Mouse (Mus musculus) embryo, embryonic 9.5 days (tissue): ENCODE results near the gene Adgre5.

ENCODE experiments used
- DNase-seq: peaks from one replicate; pipeline ENCODE4 v3.0.0-alpha.2; 2017; ENCODE audit errors: extremely low spot score

The Adgre5 gene

GRCm38 (mm10) chr8:83740976-83741741 is at the start of gene Adgre5:
Gene Adgre5, minus strand, starts transcription at chr8:83741326.
- peak; percentile 61 for DNase-seq

- DNase-seq = no peak
These were observed 48.7 kb upstream of the Adgre5 start for GRCm38 (mm10) chr8:83789826-83790225.

DNA sequence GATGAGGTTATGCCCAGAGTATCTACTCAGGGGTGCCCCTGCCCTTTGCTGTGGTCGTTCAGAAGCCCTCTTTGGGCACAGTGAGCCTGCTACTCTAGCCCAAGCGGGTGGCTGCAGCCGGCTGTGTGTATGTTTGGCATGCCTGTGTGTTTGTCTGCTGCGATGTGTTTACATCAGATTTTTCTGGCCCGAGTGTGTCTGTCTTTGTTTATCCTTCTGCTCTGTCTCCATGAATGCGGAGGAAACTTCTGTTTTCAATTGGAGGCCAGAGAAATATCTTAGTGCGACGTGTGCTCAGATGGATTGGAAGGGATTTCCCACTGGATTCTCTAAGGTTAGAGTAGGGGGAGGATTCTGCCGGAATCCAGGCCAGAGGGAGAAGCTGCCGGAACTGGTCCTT is 43.9 kb upstream of the Adgre5 start:
- no peak for DNase-seq

DNA sequence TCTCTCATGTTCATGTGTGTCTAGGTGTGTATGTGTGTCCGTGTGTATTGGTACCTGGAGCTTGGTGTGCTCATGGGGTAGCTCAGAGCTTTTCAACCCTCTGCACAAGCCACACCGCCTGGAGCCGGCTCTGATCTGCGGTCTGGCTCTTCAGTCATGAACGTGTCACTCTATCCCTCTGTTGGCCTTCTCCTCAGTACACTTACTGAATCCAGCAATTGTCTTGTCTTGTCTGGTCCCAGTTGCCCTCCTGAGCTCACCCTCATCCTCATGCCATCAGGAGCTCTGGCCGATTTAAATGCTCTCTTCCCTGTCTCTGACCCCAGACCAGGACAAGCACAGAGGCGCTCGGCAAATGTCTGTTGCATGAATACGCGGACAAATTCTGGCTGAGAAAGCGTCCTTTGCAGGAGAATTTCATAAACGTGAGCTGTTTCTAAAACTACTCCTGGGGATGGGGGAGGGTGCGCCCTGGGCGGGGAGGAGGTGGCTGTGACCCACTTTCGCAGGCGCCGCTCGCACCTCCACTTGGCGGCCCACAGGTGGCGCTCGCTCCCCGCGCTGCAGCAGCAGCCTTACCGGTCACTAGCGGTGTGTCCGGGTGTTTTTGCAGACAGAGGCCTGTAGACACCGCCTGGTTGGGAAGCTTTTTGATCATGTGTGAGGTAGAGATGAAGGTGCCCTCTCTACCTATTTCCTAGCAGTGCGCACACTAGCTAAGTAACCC is 41.9 kb upstream of the Adgre5 start:
- DNase-seq = peak; percentile 80

DNA sequence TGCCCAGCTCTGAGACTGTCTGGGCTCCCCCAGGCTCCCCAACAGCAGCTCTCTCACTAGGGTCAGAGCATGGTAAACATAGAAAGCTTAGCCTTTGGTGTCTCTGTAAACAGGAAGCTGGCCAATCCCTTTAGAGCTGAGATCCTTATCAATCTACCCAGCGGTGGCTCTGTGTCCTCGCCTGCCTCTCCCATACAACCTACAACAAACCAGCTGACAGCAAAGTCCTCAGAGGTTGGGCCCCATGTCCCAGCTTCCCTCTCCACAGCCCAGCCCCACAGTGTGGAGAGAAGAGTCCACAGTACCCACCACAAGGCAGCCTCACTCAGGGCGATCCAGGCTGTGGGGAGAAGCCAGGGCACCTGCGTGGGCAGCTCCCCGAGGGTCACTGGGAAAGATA is 38.5 kb upstream of the Adgre5 start:
- no peak for DNase-seq

GRCm38 (mm10) chr8:83778051-83778450 is 36.9 kb upstream of the Adgre5 start:
- DNase-seq = no peak

GRCm38 (mm10) chr8:83776632-83777031 is 35.5 kb upstream of the Adgre5 start:
- DNase-seq = no peak

DNA sequence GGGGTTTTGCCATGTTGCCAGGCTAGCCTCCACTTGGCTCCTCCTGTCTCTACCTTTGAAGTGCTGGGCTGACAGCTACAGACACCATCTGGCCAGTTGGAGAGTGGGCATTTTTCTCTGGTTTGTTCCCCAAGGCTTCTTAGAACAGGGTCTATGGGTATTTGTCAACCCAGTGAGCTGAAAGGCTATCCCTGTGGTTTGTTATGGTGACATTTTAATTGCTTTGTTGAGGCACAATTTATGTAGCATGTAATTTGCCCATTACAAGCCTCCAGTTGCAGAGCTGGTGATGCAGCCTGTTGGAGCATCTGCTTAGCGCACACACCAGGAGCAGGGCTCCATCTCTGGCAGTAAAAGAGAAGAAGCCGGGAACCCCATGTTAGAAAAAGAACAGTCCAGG is 33.1 kb upstream of the Adgre5 start:
- DNase-seq = no peak

DNA sequence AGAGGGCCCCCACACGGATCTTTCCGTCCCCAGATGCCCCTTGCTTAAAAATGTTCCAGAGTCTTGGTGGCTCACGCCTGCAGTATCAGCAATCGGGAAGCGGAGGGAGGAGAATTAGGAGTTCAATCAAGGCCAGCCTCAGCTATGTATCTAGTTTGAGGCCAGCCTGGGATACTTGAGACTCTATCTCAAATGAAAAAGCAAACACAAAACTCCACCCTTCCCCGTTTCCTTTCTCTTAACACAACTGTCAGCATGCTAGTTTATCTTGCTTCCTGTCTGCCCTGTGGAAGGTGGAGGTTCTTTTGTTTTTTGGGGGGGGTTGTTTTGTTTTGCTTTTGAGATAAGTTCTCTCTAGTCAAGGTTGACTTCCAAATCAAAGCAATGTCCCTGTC is 32.3 kb upstream of the Adgre5 start:
- DNase-seq = no peak

GRCm38 (mm10) chr8:83772701-83773451 is 31.8 kb upstream of the Adgre5 start:
- DNase-seq = peak; percentile 45

DNA sequence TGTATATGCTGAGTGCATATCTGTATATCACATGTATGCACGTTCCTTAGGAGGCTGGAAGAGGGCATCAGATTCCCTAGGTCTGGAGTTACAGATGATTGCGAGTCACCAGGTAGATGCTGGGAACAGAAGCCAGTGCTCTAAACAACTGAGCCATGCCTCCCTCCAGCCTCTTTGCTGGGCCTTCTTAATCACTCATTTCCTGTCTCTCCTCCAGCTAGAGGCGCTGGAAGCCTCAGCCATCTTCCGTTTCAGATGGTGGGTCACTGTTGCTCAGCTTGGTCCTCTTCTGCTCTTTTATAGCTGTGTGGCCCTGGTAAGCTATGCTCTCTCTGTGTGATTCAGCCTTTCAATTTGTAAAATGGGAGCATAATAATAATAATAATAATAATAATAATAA is 30.7 kb upstream of the Adgre5 start:
- DNase-seq = no peak

- DNase-seq = no peak
These were observed 29.5 kb upstream of the Adgre5 start for GRCm38 (mm10) chr8:83770669-83771068.

DNA sequence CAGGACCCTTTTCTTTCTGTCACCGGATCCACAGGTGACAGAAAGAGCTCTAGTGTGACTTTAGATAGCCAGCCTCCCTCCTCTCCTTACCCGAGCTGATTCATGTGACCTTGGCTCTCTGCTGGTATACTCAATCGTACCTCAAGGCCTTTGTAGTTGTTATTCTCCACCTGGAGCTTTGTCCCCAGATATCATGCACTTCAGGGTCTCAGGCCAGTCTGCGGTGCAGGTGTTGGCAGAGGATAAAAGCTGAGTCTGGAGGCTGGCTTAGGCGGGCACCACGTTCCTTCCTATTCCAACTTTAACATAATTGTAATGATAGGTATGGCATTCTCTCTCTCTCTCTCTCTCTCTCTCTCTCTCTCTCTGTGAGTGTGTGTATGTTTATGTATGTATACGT is 28.6 kb upstream of the Adgre5 start:
- DNase-seq = no peak

DNA sequence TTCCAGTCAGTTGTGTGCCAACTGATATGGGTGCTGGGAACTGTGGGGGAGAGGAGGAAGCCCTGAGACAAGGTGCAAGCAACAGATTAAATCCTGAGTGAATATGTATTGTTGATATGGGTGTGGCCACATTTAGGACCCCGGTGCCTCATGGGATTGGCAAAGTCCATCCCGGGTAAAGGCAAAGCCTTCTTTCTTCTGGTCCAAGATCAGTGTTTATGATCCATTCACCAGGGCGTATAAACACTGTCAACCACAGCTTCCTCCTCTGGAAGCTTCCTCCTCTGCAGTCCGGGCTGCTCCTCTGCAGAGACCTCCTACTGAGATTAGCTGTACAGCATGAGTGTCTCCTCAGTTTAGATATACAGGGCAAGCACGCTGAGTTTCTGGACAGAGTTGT is 27.4 kb upstream of the Adgre5 start:
- no peak for DNase-seq

GRCm38 (mm10) chr8:83767442-83767841 is 26.3 kb upstream of the Adgre5 start:
- no peak for DNase-seq

DNA sequence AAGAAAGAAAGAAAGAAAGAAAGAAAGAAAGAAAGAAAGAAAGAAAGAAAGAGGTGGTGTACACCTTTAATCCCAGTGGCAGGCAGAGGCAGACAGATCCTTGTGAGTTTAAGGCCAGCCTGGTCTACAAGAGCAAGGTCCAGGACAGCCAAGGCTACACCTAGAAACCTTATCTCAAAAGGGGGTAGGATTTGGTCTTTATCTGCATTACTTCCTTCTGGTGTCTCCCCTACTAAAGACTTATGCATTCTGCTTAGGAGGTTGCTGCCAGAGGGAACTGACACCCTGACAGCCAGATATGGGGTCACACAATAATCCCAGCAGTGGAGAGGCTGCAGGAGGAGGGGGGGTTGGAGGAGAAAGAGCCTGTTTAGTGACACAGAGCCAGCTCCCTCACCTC is 24.5 kb upstream of the Adgre5 start:
- DNase-seq = no peak

- DNase-seq = no peak
These were observed 23.6 kb upstream of the Adgre5 start for GRCm38 (mm10) chr8:83764717-83765116.

DNA sequence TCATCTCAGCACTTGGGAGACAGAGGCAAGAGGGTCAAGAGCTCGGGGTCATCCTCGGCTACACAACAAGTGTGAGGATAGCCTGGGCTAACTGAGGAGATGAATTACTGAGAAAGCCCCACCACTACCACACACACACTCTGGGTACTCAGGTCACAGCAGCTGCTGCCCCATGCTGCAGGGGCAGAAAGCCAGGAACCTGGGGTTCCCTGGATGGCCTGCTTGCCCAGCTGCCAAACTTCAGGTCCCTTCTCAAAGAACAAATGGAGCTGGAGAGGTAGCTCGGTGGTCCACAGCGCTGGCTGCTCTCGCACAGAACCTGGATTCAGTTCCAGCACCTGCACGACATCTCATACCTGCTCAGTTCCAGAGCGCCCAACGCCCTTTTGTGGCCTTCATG is 23.0 kb upstream of the Adgre5 start:
- DNase-seq = no peak

DNA sequence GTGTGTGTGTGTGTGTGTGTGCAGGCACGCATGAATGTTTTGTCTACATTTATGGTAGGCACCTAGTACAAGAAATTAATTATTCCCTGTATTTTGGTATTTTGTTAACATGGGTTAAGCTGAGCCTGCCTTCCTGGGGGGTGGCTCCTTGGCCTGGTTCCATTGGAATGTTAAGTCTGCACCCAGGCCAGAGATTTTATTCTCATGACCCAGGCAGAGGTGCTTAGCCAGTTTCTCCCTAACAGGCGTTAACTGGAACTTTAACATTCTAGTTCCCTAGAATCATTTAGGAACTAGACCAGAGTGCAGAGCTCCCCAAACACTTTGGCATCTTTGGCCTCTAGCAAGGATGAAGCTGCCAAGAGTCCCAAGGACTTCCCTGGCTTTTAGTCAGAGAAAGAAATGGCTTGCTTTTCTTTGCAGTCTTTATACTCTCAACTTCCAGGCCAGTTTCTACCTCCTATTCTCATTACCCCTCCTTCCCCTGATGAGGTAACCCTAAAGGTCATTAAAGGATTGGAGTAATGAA is 18.2 kb upstream of the Adgre5 start:
- no peak for DNase-seq

DNA sequence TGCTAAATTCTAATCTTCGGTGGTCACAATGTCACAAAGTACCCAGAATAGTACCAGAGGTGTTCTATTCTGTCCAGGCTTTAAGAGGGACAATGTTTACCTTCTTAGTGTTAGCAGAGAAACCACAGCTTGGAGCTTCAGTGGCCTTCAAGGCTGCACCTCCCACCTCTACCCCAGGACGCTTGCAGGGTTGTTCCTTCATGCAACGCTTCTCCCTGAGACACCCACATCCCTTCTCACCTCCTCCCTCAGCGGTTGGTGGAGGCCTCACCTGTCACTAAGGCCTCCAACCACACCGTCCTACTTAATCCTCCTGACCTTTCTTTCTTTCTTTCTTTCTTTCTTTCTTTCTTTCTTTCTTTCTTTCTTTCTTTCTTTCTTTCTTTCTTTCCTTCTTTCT is 17.2 kb upstream of the Adgre5 start:
- DNase-seq = no peak

DNA sequence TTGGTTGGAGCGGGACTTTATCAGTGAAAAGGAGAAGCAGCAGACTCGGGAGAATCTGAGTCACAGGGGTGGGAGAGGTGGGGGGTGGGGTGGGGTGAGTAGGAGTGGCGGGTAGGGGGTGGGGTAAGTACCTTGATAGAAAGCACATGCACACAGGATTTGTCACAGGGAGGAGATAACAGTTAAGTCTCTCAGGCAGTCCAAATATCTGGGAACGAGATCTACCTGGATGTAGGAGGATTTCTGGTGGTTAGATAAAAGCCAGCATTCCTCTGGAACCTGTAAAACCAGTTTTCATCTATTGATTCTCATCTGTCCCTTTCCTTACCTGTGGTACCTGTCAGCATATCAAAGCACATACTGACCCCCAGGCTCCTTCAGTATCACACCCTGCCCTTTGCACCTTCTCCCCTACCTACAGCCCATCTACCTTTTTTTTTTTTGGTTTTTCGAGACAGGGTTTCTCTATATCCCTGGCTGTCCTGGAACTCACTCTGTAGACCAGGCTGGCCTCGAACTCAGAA is 16.0 kb upstream of the Adgre5 start:
- no peak for DNase-seq

DNA sequence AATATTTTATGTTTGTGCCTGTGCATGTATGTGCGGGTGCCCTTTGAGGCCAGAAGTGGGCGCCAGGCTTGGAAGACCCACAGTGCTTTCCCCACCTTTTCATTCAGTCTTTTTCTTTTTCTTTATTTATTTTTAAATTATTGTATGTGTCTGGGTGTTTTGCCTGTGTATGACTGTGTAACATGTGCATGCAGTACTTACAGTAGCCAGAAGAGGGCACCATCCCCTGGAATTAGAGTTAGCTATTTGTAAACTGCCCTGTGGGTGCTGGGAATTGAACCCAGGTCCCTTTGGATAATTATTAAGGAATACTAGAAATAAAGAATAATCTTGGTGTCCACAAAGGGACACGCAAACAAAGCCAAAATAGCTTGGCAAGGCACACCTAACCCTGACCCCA is 15.1 kb upstream of the Adgre5 start:
- no peak for DNase-seq
